Mouse (Mus musculus): ENCODE results near the gene Ptcd1. TPM values are rescaled to one million over a fixed set of nuclear protein-coding genes. Genes with fewer than 3 reads are reported as not detected.

Ptcd1 gene
- polyA plus RNA-seq, 1 experiment from 2014 or later = 12.3 TPM

- Histone ChIP-seq H3K27me3 (ENCODE audit: control insufficient read depth, insufficient read depth, low read length) (peaks cover 6% of the 10 kb centered on the region), H3K4me1 (replicated peaks; ENCODE audit: control insufficient read depth, insufficient read depth, low read length) (no peaks in the 10 kb centered on the region), H3K9ac (ENCODE audit: low read depth, low read length) (peak overlapping the region; percentile 42; the same call in 1 of the 2 replicates), H3K9me3 (ENCODE audit: control insufficient read depth, low read length) (no peaks in the 10 kb centered on the region), H3K4me3 (ENCODE audit: low read depth, low read length) (peak overlapping the region; percentile 38), H3K27ac (ENCODE audit: low read depth, low read length) (no peak overlapping the region), H3K36me3 (ENCODE audit: control insufficient read depth, insufficient read depth, low read length) (no peaks in the 10 kb centered on the region), H3K4me2 (replicated peaks; ENCODE audit: low read depth, low read length) (peak overlapping the region; percentile 45)
- WGBS = 19% methylated on average over 40 of the region's 40 CpGs
- ATAC-seq (ENCODE audit: low FRiP score) = no peak
- DNase-seq (ENCODE audit: low spot score) = peak; percentile 39
These were observed 52.1 kb downstream of the Ptcd1 start for GRCm38 (mm10) chr5:145114606-145115473.

- WGBS = under 1% methylated on average over 41 of the region's 53 CpGs
These were observed 52.8 kb downstream of the Ptcd1 start, which contains the start of gene Arpc1b for GRCm38 (mm10) chr5:145114071-145114605. Gene Arpc1b, plus strand, starts transcription at chr5:145114215.

DNA sequence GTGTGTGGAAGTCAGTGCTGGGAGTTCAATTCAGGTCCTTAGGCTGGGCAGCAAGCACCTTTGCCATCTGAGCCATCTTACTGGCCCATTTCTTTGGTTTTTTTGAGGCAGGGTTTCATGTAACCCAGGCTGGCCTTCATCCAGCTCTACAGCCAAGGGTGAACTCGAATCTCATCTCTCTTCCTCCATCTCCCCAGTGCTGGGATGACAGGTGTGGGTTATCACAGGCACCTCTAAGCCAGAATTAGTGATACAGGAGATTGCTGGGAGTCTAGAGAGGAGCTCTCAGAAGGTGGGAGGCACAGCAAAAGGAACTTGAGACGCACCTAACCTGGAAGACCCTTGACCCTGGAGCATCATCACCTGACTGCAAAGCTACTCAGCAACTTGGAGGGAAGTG is 53.5 kb downstream of the Ptcd1 start:
- no peak overlapping the region for H3K27ac ChIP-seq (ENCODE audit: low read depth, low read length)
- no peak overlapping the region for H3K4me3 ChIP-seq (ENCODE audit: low read depth, low read length)
- no peak for ATAC-seq (ENCODE audit: low FRiP score)
- no peak overlapping the region for H3K4me2 ChIP-seq (replicated peaks; ENCODE audit: low read depth, low read length)
- no peaks in the 10 kb centered on the region for H3K9me3 ChIP-seq (ENCODE audit: control insufficient read depth, low read length)
- no peaks in the 10 kb centered on the region for H3K36me3 ChIP-seq (ENCODE audit: control insufficient read depth, insufficient read depth, low read length)
- peaks cover 6% of the 10 kb centered on the region for H3K27me3 ChIP-seq (ENCODE audit: control insufficient read depth, insufficient read depth, low read length)
- no peaks in the 10 kb centered on the region for H3K4me1 ChIP-seq (replicated peaks; ENCODE audit: control insufficient read depth, insufficient read depth, low read length)
- DNase-seq (ENCODE audit: low spot score) = no peak
- no peak overlapping the region for H3K9ac ChIP-seq (ENCODE audit: low read depth, low read length)
- 54% methylated on average over 2 of the region's 2 CpGs for WGBS

More at GRCm38 (mm10) chr5:145114071-145114605, 52.8 kb downstream of the Ptcd1 start, which contains the start of gene Arpc1b:
- ATAC-seq (ENCODE audit: low FRiP score) (peak; percentile 67), DNase-seq (ENCODE audit: low spot score) (peak; percentile 68)
- no peaks in the 10 kb centered on the region for H3K4me1 ChIP-seq (replicated peaks; ENCODE audit: control insufficient read depth, insufficient read depth, low read length)
- H3K27ac ChIP-seq (ENCODE audit: low read depth, low read length) = no peak within 1 kb of the TSS
- H3K36me3 ChIP-seq (ENCODE audit: control insufficient read depth, insufficient read depth, low read length) = no peaks in the 10 kb centered on the region
- peak within 1 kb of the TSS; percentile 45 for H3K4me2 ChIP-seq (replicated peaks; ENCODE audit: low read depth, low read length)
- H3K9me3 ChIP-seq (ENCODE audit: control insufficient read depth, low read length) = no peaks in the 10 kb centered on the region
- peaks cover 6% of the 10 kb centered on the region for H3K27me3 ChIP-seq (ENCODE audit: control insufficient read depth, insufficient read depth, low read length)
- H3K9ac ChIP-seq (ENCODE audit: low read depth, low read length) = peak within 1 kb of the TSS; percentile 42; the same call in 1 of the 2 replicates
- peak within 1 kb of the TSS; percentile 38 for H3K4me3 ChIP-seq (ENCODE audit: low read depth, low read length)

DNA sequence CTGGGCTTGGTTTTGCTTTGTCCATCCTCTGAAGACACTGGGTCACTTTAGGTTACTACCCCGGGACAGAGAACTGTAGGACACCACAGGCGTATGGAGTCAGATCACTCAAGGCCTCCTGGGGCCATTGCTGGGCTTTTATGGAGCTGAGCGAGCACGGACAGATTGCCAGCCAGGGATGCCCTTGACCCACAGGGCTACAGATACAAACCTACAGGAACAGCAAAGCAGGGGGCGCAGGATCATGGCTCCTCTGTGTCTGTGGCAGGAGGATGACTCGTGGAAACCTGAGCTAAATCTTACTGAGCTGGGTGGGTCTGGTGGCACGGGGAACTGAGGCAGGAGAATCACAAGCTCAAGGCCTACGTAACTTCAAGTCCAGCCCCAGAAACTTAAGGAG is 54.3 kb downstream of the Ptcd1 start:
- peaks cover 6% of the 10 kb centered on the region for H3K27me3 ChIP-seq (ENCODE audit: control insufficient read depth, insufficient read depth, low read length)
- no peak overlapping the region for H3K27ac ChIP-seq (ENCODE audit: low read depth, low read length)
- no peaks in the 10 kb centered on the region for H3K4me1 ChIP-seq (replicated peaks; ENCODE audit: control insufficient read depth, insufficient read depth, low read length)
- no peak overlapping the region for H3K4me3 ChIP-seq (ENCODE audit: low read depth, low read length)
- H3K4me2 ChIP-seq (replicated peaks; ENCODE audit: low read depth, low read length) = no peak overlapping the region
- DNase-seq (ENCODE audit: low spot score) (no peak), ATAC-seq (ENCODE audit: low FRiP score) (no peak)
- no peak overlapping the region for H3K9ac ChIP-seq (ENCODE audit: low read depth, low read length)
- 81% methylated on average over 8 of the region's 8 CpGs for WGBS
- H3K9me3 ChIP-seq (ENCODE audit: control insufficient read depth, low read length) = no peaks in the 10 kb centered on the region
- H3K36me3 ChIP-seq (ENCODE audit: control insufficient read depth, insufficient read depth, low read length) = no peaks in the 10 kb centered on the region

DNA sequence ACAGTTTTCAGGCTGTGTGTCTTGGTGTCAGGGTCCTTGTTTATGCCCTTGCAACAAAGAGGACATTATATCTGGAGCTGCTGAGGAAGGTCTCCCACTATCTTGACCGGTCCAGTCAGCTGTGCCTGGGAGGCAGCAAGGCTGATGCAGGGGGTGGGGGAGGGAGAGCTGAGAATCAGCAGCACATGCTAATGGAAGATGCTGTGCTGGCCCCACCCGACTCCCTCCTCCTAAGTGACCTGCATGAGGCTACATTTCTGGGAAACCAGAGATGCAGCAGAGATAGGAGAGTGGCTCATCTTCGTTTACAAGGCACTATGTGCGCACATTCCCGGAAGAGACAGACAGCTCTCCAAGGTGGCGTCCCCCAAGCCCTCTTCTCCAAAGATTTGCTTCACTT is 56.5 kb downstream of the Ptcd1 start:
- no peaks in the 10 kb centered on the region for H3K4me1 ChIP-seq (replicated peaks; ENCODE audit: control insufficient read depth, insufficient read depth, low read length)
- 90% methylated on average over 6 of the region's 6 CpGs for WGBS
- DNase-seq (ENCODE audit: low spot score) = no peak

GRCm38 (mm10) chr5:145105694-145106275 is 61.1 kb downstream of the Ptcd1 start:
- no peak overlapping the region for H3K4me3 ChIP-seq (ENCODE audit: low read depth, low read length)
- H3K4me2 ChIP-seq (replicated peaks; ENCODE audit: low read depth, low read length) = no peak overlapping the region
- H3K27ac ChIP-seq (ENCODE audit: low read depth, low read length) = no peak overlapping the region
- no peaks in the 10 kb centered on the region for H3K9me3 ChIP-seq (ENCODE audit: control insufficient read depth, low read length)
- ATAC-seq (ENCODE audit: low FRiP score) (no peak), DNase-seq (ENCODE audit: low spot score) (no peak)
- WGBS = 93% methylated on average over 9 of the region's 9 CpGs
- no peaks in the 10 kb centered on the region for H3K27me3 ChIP-seq (ENCODE audit: control insufficient read depth, insufficient read depth, low read length)
- no peaks in the 10 kb centered on the region for H3K4me1 ChIP-seq (replicated peaks; ENCODE audit: control insufficient read depth, insufficient read depth, low read length)
- H3K9ac ChIP-seq (ENCODE audit: low read depth, low read length) = no peak overlapping the region
- peaks cover 14% of the 10 kb centered on the region for H3K36me3 ChIP-seq (ENCODE audit: control insufficient read depth, insufficient read depth, low read length)

More for the DNA sequence above, 56.5 kb downstream of the Ptcd1 start:
- H3K9me3 ChIP-seq (ENCODE audit: control insufficient read depth, low read length) = no peaks in the 10 kb centered on the region
- H3K27ac ChIP-seq (ENCODE audit: low read depth, low read length) = no peak overlapping the region
- H3K4me2 ChIP-seq (replicated peaks; ENCODE audit: low read depth, low read length) = no peak overlapping the region
- no peak overlapping the region for H3K9ac ChIP-seq (ENCODE audit: low read depth, low read length)
- H3K27me3 ChIP-seq (ENCODE audit: control insufficient read depth, insufficient read depth, low read length) = peaks cover 6% of the 10 kb centered on the region
- no peak for ATAC-seq (ENCODE audit: low FRiP score)
- H3K36me3 ChIP-seq (ENCODE audit: control insufficient read depth, insufficient read depth, low read length) = peaks cover 3% of the 10 kb centered on the region
- H3K4me3 ChIP-seq (ENCODE audit: low read depth, low read length) = no peak overlapping the region

DNA sequence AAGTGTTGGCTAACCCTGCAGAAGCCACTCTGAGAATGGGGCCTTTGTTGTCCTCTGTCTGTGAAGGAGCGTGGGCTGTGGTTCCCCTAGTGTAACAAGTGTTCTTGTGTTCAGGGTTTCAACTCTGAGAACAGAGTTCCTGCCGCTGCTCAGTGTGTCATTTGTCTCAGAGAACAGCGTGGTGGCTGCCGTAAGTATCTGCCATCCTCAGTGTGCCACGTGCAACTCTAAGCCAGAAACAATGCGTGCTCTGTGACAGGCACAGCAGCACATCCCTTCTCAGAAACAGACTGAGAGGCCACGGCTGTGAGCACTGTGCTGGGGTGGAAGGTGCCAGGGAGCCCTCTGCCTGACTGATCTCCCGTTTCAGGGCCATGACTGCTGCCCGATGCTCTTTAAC is 62.6 kb downstream of the Ptcd1 start:
- H3K36me3 ChIP-seq (ENCODE audit: control insufficient read depth, insufficient read depth, low read length) = peaks cover 18% of the 10 kb centered on the region
- no peak overlapping the region for H3K27ac ChIP-seq (ENCODE audit: low read depth, low read length)
- H3K9ac ChIP-seq (ENCODE audit: low read depth, low read length) = no peak overlapping the region
- H3K27me3 ChIP-seq (ENCODE audit: control insufficient read depth, insufficient read depth, low read length) = no peaks in the 10 kb centered on the region
- DNase-seq (ENCODE audit: low spot score) (no peak), ATAC-seq (ENCODE audit: low FRiP score) (no peak)
- 84% methylated on average over 9 of the region's 9 CpGs for WGBS
- H3K9me3 ChIP-seq (ENCODE audit: control insufficient read depth, low read length) = no peaks in the 10 kb centered on the region
- H3K4me3 ChIP-seq (ENCODE audit: low read depth, low read length) = no peak overlapping the region
- no peaks in the 10 kb centered on the region for H3K4me1 ChIP-seq (replicated peaks; ENCODE audit: control insufficient read depth, insufficient read depth, low read length)
- H3K4me2 ChIP-seq (replicated peaks; ENCODE audit: low read depth, low read length) = no peak overlapping the region

- Histone ChIP-seq H3K4me3 (ENCODE audit: low read depth, low read length) (no peak overlapping the region), H3K27me3 (ENCODE audit: control insufficient read depth, insufficient read depth, low read length) (no peaks in the 10 kb centered on the region), H3K36me3 (ENCODE audit: control insufficient read depth, insufficient read depth, low read length) (peaks cover 18% of the 10 kb centered on the region), H3K4me2 (replicated peaks; ENCODE audit: low read depth, low read length) (no peak overlapping the region), H3K4me1 (replicated peaks; ENCODE audit: control insufficient read depth, insufficient read depth, low read length) (no peaks in the 10 kb centered on the region), H3K27ac (ENCODE audit: low read depth, low read length) (no peak overlapping the region), H3K9me3 (ENCODE audit: control insufficient read depth, low read length) (no peaks in the 10 kb centered on the region), H3K9ac (ENCODE audit: low read depth, low read length) (no peak overlapping the region)
- 92% methylated on average over 4 of the region's 4 CpGs for WGBS
- DNase-seq (ENCODE audit: low spot score) (no peak), ATAC-seq (ENCODE audit: low FRiP score) (no peak)
These were observed 64.2 kb downstream of the Ptcd1 start for GRCm38 (mm10) chr5:145102706-145103105.
